Mouse (Mus musculus): ENCODE results near the gene Cep112. TPM values are rescaled to one million over a fixed set of nuclear protein-coding genes. Genes with fewer than 3 reads are reported as not detected.

Cep112 gene
- 0.23 and 0.34 TPM in 2 replicates for polyA plus RNA-seq (2012; rRNA removed)

DNA sequence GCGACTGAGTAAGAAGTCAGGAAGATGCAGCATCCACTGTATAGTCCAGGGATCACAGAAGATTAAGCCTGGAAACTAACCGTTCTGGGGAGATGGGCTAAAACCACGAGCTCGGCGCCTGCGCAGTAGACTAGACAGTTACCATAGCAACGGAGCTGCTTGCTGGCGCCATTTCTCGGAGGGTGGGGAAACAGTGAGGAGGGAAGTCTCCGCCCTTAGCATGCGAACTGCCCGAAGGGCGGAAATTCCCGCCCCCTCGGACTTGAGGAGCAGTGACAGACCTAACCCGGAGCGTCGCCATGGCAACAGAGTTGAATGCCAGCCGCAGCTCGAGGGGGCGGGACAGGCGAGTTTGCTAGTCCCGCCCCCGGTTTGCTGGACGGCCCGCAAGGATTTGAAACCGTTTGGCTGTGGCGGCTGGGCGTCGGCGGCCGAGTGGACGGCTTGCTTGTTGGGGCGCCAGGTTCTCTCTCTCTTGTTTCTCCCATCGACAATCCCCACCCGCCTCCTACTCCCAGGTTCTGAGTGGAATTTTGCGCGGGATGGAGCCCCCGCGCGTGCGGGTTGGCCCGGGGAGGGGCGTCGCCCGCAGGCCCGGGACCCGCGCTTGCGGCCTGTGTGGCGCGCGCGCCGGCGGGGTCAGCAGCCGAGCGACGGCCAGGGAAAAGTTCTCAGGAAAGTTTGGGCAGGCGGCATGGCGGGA is at the start of gene Cep112:
Gene Cep112 (plus strand): TSS at position 304 of the 703 bp plus-strand sequence.
- Histone ChIP-seq H3K4me3 (ENCODE audit: insufficient read depth, low read depth, low read length) (peak within 1 kb of the TSS; percentile 56), H3K4me1 (ENCODE audit: control insufficient read depth, insufficient read depth, low read length) (no peaks in the 10 kb centered on the region; the same call in 1 of the 2 replicates), H3K27ac (ENCODE audit: insufficient read depth, low read depth, low read length) (no peak within 1 kb of the TSS), H3K36me3 (ENCODE audit: control insufficient read depth, insufficient read depth, low read length) (no peaks in the 10 kb centered on the region), H3K27me3 (replicated peaks; ENCODE audit: control insufficient read depth, insufficient read depth, low read length) (no peaks in the 10 kb centered on the region)
- no peak for TF ChIP-seq POLR2A (IDR thresholded peaks at IDR 0.05; ENCODE audit: low read depth, low read length)
- under 1% methylated on average over 61 of the region's 61 CpGs for WGBS
- peak; percentile 100 for DNase-seq

DNA sequence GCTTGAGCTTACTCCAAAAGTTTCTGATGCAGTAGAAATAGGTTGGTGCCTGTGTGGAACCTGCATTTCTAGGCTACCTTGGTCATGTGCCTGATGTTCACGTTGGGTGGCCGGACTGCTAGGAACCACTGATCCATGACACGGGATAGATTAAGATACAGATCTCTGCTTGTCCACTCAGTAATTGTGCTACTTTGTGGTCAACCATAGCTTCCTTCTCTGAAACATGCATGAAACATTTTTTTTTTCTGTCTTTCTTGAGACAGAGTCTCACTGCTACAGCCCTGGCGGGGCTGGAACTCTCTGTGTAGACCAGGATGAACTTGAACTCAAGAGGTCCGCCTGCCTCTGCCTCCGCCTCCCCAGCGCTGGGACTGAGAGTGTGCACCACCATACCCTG is 48.2 kb upstream of the Cep112 start:
- no peaks in the 10 kb centered on the region for H3K4me1 ChIP-seq (ENCODE audit: control insufficient read depth, insufficient read depth, low read length)
- H3K27ac ChIP-seq (ENCODE audit: insufficient read depth, low read depth, low read length), result no peak overlapping the region
- no peak for DNase-seq
- no peaks in the 10 kb centered on the region for H3K36me3 ChIP-seq (ENCODE audit: control insufficient read depth, insufficient read depth, low read length)
- no peak overlapping the region for H3K4me3 ChIP-seq (ENCODE audit: insufficient read depth, low read depth, low read length)
- no peak for TF ChIP-seq POLR2A (IDR thresholded peaks at IDR 0.05; ENCODE audit: low read depth, low read length)
- TF ChIP-seq CTCF (conservative IDR thresholded peaks at IDR 0.05; ENCODE audit: insufficient read depth, insufficient read length, low read depth, low read length), result no peak
- H3K27me3 ChIP-seq (replicated peaks; ENCODE audit: control insufficient read depth, insufficient read depth, low read length), result no peaks in the 10 kb centered on the region
- 69% methylated on average over 7 of the region's 7 CpGs for WGBS

DNA sequence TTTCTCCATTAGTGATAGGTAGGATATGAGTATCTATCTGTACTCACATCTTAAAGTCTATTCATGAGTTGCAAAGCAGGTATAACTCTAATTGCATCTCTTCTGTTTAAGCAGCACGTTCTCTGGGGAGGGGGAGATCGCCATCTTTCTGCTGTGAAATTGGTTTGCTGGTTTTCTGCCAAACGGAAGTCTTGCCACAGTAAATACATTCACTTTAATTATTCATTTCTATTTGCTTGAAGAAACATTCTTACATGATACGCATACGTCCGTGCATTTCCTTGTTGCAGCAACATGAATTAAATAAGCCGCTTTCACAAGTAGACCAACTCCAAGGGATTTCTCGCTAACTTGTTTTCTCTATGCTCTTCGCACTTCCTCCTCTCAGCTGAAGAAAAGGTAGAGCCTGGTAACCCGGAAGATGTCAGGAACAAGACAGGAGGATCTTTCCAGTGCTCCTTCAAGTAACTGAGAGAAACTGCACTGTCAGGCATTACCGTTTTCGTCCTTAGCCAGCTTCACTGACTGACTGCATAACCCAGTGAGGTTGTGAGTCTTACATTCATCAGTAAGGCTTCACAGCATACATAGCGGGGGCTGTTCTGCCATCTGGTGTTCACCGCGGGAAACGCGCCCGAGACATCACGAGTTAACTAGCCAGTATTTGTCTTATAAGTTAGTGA is 47.2 kb upstream of the Cep112 start:
- TF ChIP-seq POLR2A (IDR thresholded peaks at IDR 0.05; ENCODE audit: low read depth, low read length) (no peak), CTCF (conservative IDR thresholded peaks at IDR 0.05; ENCODE audit: insufficient read depth, insufficient read length, low read depth, low read length) (peak; percentile 99)
- WGBS, result 29% methylated on average over 19 of the region's 19 CpGs
- Histone ChIP-seq H3K4me1 (ENCODE audit: control insufficient read depth, insufficient read depth, low read length) (no peaks in the 10 kb centered on the region), H3K27ac (ENCODE audit: insufficient read depth, low read depth, low read length) (no peak overlapping the region), H3K4me3 (ENCODE audit: insufficient read depth, low read depth, low read length) (no peak overlapping the region), H3K36me3 (ENCODE audit: control insufficient read depth, insufficient read depth, low read length) (no peaks in the 10 kb centered on the region), H3K27me3 (replicated peaks; ENCODE audit: control insufficient read depth, insufficient read depth, low read length) (no peaks in the 10 kb centered on the region)
- DNase-seq, result peak; percentile 80

DNA sequence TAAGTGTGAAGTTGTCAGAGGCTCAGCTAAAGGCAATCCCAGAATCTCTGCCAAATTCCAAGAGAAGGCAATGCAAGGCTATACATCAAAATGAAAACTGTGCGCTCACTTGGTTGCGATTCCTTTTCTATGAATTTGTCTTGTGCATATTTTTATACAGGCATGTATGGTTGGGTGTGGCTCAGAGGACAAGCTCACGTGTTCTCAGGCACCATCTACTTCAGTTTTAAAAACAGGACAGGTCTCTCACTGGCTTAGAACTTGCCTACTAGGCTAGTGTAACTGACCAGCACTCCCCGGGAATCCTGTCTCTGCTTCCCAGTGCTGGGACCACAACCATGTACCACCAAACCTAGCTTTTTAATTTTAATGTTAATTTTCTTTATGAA is 46.6 kb upstream of the Cep112 start:
- TF ChIP-seq POLR2A (IDR thresholded peaks at IDR 0.05; ENCODE audit: low read depth, low read length) (no peak), CTCF (conservative IDR thresholded peaks at IDR 0.05; ENCODE audit: insufficient read depth, insufficient read length, low read depth, low read length) (no peak)
- Histone ChIP-seq H3K27ac (ENCODE audit: insufficient read depth, low read depth, low read length) (no peak overlapping the region), H3K36me3 (ENCODE audit: control insufficient read depth, insufficient read depth, low read length) (no peaks in the 10 kb centered on the region), H3K4me3 (ENCODE audit: insufficient read depth, low read depth, low read length) (no peak overlapping the region), H3K4me1 (ENCODE audit: control insufficient read depth, insufficient read depth, low read length) (no peaks in the 10 kb centered on the region), H3K27me3 (replicated peaks; ENCODE audit: control insufficient read depth, insufficient read depth, low read length) (no peaks in the 10 kb centered on the region)
- DNase-seq, result no peak
- WGBS, result 73% methylated on average over 4 of the region's 4 CpGs

DNA sequence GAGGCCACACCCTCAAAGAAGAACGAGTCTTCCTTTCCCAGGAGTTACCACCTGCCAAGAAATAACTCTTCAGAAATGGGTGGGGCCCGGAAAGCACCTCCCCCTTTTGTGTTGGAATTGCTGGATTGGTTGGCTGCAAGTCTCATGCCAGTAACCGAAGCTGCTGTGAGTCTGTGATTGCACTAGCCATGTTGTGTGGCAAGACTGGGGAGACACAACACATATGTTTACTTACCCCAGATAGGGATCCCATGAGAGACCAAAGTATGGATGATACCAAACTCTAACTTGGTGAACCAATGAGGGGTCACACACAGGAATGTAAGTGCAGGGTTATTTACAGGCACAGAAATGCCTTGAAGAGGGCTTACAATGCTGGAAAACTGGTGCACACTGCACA is 42.3 kb upstream of the Cep112 start:
- Histone ChIP-seq H3K27ac (ENCODE audit: insufficient read depth, low read depth, low read length) (no peak overlapping the region), H3K27me3 (replicated peaks; ENCODE audit: control insufficient read depth, insufficient read depth, low read length) (no peaks in the 10 kb centered on the region), H3K4me1 (ENCODE audit: control insufficient read depth, insufficient read depth, low read length) (no peaks in the 10 kb centered on the region), H3K4me3 (ENCODE audit: insufficient read depth, low read depth, low read length) (no peak overlapping the region), H3K36me3 (ENCODE audit: control insufficient read depth, insufficient read depth, low read length) (no peaks in the 10 kb centered on the region)
- no peak for TF ChIP-seq CTCF (conservative IDR thresholded peaks at IDR 0.05; ENCODE audit: insufficient read depth, insufficient read length, low read depth, low read length)
- TF ChIP-seq POLR2A (IDR thresholded peaks at IDR 0.05; ENCODE audit: low read depth, low read length), result no peak
- DNase-seq, result no peak
- 85% methylated on average over 3 of the region's 3 CpGs for WGBS

DNA sequence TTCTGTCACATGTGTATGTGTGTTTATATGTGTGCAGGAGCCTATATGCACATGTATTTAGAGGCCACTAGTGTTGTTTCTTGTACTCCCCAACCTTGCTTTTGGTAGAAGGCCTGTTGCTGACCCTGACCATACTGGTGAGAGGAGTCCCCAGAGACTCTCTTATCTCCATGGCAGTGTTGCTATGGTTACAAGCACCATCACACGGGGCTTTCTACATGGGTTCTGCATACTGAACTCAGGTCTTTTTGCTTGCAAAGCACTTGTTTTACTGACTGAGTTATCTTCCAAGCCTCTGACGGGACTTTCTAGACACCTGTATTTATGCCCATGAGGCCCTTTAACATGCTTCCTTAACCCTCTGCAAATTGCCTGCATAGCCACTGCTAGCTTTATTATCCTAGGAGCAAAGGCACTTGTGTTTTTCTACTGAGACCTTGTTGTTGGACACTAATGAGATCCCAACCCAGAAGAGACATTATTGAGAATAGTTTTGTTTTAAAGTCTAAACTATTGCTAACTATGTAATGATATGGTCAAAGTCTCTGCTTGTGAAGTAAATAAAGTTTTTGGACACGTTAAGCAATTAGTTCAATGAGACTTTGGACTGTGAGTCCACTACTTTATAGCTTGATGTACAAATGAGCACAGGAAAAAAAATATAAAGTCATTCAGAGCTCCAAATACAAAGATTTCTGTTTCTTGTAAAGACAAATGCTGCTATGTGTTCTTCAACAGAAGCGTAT is 39.9 kb upstream of the Cep112 start:
- TF ChIP-seq CTCF (conservative IDR thresholded peaks at IDR 0.05; ENCODE audit: insufficient read depth, insufficient read length, low read depth, low read length), result no peak
- no peak for TF ChIP-seq POLR2A (IDR thresholded peaks at IDR 0.05; ENCODE audit: low read depth, low read length)
- no peak for DNase-seq
- H3K4me1 ChIP-seq (ENCODE audit: control insufficient read depth, insufficient read depth, low read length), result no peaks in the 10 kb centered on the region
- WGBS, result 58% methylated on average over 4 of the region's 4 CpGs
- H3K36me3 ChIP-seq (ENCODE audit: control insufficient read depth, insufficient read depth, low read length), result no peaks in the 10 kb centered on the region
- no peak overlapping the region for H3K4me3 ChIP-seq (ENCODE audit: insufficient read depth, low read depth, low read length)
- H3K27ac ChIP-seq (ENCODE audit: insufficient read depth, low read depth, low read length), result no peak overlapping the region
- no peaks in the 10 kb centered on the region for H3K27me3 ChIP-seq (replicated peaks; ENCODE audit: control insufficient read depth, insufficient read depth, low read length)

DNA sequence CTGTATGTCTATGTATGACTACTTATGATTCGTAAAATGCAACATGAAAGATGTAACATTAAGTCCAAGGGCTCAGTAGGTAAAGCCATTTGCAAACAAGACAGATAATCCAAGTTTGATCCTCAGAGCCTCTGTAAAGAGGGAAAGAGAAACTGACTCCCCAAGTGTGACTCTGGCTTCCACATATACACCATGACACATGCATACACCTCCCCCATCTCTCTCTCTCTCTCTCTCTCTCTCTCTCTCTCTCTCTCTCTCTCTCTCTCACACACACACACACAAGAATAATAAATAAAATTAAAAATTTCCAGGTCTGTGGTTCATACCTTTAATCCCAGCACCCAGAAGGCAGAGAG is 39.3 kb upstream of the Cep112 start:
- H3K4me1 ChIP-seq (ENCODE audit: control insufficient read depth, insufficient read depth, low read length), result no peaks in the 10 kb centered on the region
- H3K27me3 ChIP-seq (replicated peaks; ENCODE audit: control insufficient read depth, insufficient read depth, low read length), result no peaks in the 10 kb centered on the region
- H3K27ac ChIP-seq (ENCODE audit: insufficient read depth, low read depth, low read length), result no peak overlapping the region
- TF ChIP-seq CTCF (conservative IDR thresholded peaks at IDR 0.05; ENCODE audit: insufficient read depth, insufficient read length, low read depth, low read length) (no peak), POLR2A (IDR thresholded peaks at IDR 0.05; ENCODE audit: low read depth, low read length) (no peak)
- no peak overlapping the region for H3K4me3 ChIP-seq (ENCODE audit: insufficient read depth, low read depth, low read length)
- DNase-seq, result no peak
- no peaks in the 10 kb centered on the region for H3K36me3 ChIP-seq (ENCODE audit: control insufficient read depth, insufficient read depth, low read length)
- WGBS, result 98% methylated on average over 1 of the region's 1 CpGs

All from kidney, adult 2 months (tissue).